Mouse (Mus musculus) inflammation-experienced regulatory T-cells, adult 6 months (primary cell): ENCODE data around the gene Marc2. TPM values are rescaled to one million over a fixed set of nuclear protein-coding genes. Genes with fewer than 3 reads are reported as not detected.

Experiments used
- ATAC-seq: one replicate; pipeline ENCODE4 v1.8.0; 2017
- polyA plus RNA-seq, 3 experiments: library from polyadenylated mRNA; unstranded; fragments of 100-300 nt; shearing (Covaris generic); gene quantifications; one replicate each; pipeline ENCODE4 v1.2.1; 2017

Marc2 gene
- polyA plus RNA-seq, result 10 to 100 TPM; 22.0 to 38.0 (median 29.2) TPM

DNA sequence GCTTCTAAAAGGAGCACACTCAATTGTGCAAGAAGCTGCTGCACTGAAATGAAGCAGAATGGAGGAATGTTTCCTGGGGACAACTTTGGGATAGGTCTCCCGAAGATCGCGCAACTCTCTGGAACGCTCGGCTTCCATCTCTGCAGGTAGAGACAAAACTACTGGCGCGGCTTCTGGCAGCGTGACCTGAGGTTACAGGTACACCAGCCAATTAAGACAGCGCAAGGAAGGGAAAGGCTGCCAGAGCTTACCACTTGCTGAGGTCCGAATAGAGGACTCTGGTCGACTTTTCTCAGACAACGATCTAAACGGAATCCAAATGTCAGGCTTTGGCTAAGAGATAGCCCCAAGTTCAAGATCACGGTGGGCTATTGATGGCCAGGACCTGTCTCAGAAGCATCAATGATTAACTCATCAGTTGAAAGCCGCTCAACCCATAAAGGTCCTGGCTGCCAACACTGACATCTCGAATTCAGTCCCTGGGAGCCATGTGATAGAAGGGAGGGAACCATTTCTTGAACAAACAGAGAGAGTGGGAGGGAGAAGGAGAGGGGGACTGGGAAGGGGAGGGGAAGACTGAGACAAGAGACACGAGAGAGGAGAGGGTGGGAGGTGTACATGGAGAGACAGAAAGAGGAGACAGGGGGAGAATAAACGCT, at the start of gene Marc2:
Marc2 (minus strand) TSS at position 360 of the 659 bp plus-strand sequence.
- ATAC-seq, result no peak

DNA sequence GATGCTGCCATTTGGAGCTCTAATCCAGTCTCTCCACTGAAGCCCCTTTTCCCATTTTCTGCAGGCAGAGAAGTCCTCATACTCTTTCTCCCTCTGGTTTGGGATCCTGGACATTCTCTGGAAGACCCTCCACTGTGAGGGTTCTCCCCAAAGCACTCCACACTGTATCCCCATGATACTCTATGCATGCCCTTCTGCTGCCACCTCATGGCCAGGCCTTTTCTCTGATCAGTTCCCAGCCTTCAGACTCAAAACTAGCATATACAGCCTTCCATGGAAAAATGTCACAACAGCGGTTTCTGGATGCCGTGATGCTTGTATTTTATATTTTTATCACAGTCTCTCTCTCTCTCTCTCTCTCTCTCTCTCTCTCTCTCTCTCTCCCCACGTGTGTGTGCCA, 45.7 kb upstream of the Marc2 start:
- no peak for ATAC-seq

GRCm38 (mm10) chr1:184889454-184889853, 43.2 kb upstream of the Marc2 start:
- ATAC-seq, result no peak

- ATAC-seq, result no peak
Measured at GRCm38 (mm10) chr1:184886160-184886559, 39.9 kb upstream of the Marc2 start.

- ATAC-seq, result no peak
Measured at GRCm38 (mm10) chr1:184882281-184883268, 36.3 kb upstream of the Marc2 start, which contains the start of gene C130074G19Rik. C130074G19Rik (minus strand) TSS chr1:184883218.

GRCm38 (mm10) chr1:184881861-184882260, 35.6 kb upstream of the Marc2 start:
- ATAC-seq, result no peak

GRCm38 (mm10) chr1:184881211-184881610, 35.0 kb upstream of the Marc2 start:
- no peak for ATAC-seq

DNA sequence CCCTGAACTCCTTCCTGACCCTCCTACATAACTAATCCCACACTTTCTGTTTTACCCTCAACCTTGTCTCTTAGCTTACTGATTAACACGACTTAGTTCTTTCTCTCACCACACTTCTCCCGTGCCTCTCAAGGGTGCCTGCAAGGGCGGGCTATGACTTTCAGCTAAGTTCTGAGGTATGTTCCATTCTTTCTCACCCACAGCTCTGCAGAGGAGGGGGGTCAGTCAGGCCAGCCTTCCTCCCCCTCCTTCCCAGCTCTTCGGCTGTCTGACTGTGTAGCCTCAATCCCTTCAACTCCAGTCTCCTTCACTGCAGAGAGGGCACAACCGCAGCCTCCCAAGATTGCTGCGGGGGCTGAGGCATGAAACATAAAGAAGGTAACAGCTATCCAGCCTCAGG, 32.6 kb upstream of the Marc2 start:
- no peak for ATAC-seq

DNA sequence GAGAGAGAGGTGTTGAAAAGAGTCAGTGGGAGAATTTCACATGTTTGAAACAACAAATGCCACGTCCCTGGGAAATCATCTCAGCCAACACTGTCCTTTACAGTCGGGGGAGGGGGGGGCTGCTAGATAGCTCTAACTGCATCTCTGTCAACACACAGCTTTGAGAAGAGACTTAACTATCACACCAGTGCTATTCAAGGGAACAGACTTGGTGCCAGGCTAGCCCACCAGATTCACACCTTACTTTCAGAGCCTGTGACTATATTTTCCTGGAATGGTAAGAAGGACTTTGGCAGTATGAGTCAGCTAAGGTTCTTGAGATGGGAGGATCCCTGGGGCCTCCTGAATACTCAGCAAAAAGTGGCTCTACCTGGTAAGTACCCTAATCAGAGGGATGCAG, 31.1 kb upstream of the Marc2 start:
- no peak for ATAC-seq

GRCm38 (mm10) chr1:184873910-184874309, 27.7 kb upstream of the Marc2 start:
- ATAC-seq, result no peak

- no peak for ATAC-seq
Measured at GRCm38 (mm10) chr1:184872069-184872819, 26.0 kb upstream of the Marc2 start.

DNA sequence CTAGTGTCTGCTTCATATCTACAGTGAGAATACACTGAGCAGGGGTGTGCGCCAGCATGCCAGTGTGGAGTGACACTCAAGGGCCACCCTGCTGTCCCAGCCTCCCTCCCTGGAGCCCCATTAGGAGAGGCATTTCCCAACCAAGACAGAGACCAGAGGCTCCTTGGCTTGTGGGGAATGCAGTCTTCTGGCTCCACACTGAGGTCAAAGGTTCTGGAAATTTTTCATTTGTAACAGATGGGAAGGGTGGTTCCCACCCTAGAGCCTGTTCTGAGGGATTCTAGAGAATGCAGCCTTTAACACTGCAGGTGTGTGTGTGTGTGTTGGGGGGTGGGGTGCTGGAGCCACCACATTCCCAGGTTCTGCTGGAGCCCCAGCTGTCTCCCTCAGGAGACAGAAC, 25.3 kb upstream of the Marc2 start:
- ATAC-seq, result no peak

GRCm38 (mm10) chr1:184870646-184871385, 24.6 kb upstream of the Marc2 start:
- ATAC-seq, result no peak

GRCm38 (mm10) chr1:184869939-184870565, 23.8 kb upstream of the Marc2 start:
- no peak for ATAC-seq

DNA sequence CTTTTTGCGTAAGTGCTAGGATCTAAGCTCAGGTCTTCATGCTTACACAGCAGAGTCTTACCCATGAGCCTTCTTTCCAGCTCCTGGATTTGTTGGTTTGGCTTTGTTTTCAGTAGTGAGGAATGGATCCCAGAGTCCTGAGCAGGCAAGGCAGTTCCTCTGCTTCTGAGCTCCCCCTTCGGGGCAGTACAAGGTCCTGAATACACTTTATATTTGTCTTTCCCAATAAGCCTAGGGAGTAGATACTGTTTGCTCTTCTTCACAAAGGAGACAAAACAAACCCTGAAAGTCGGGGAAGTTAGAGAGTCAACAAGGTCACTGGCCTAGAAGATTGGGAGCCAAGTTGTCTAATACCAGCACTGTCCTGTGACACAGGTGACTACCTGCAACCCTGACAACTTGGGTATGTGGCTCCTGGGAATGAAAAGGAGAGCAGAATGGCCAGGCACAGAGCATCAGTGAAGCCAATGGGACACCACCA, 21.4 kb upstream of the Marc2 start:
- ATAC-seq, result no peak

DNA sequence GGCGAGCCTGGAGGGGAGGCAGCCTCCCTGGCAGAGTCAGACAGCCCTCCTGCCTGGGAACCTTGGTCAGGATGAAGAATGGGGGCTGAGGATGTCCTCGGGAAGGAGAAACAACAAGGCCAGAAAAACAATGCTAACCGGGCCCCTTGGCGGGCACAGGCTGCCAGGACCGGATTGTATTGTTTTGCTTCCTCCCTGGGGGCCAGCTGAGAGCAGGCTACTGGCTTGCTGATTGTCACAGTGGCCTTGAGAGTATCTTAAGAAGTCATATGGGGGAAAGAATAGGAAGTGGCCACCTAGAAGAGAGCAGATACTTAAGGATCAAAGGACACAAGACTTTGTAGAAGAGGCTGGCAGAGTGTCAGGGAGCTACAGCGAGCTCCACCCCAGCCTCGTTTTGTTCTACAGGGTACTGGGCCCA, 18.1 kb upstream of the Marc2 start:
- no peak for ATAC-seq

DNA sequence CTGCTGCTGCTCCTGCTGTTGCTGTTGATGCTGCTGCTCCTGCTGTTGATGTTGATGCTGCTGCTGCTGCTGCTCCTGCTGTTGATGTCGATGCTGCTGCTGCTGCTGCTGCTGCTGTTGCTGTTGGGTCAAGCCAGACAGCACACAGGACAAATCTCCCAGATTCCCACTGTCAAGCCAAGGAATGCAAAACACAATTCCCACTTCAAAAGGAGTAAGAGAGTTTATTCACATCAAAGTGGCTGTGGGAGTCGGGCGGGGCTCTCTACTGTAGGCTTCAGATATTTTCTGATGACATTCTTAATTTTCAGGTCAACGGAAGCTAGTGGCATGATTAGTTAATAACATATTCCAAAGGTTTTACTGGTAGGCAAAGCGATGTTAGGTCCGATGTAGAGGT, 16.4 kb upstream of the Marc2 start:
- ATAC-seq, result no peak

DNA sequence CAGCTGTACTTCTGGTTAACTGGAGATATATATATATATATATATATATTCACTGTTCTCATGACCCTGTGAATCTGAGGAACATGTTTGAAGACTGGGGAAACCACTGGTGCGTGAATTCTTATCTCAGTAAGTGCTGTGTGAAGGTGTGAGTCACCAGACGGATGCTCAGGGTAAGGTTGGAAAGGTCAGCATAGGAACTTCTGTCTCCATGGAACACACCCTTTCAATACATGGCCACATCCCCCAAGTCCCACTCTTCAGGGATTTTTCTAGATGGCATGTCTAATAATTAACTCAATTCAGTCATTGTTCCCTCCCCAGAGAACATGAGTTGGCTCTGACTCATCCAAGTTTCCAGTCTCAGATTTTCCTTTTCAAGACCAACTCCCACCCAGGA, 15.3 kb upstream of the Marc2 start:
- no peak for ATAC-seq

- ATAC-seq, result no peak
Measured at GRCm38 (mm10) chr1:184860276-184860675, 14.0 kb upstream of the Marc2 start.

- no peak for ATAC-seq
Measured at GRCm38 (mm10) chr1:184858253-184858652, 12.0 kb upstream of the Marc2 start.

GRCm38 (mm10) chr1:184857216-184857615, 11.0 kb upstream of the Marc2 start:
- no peak for ATAC-seq

DNA sequence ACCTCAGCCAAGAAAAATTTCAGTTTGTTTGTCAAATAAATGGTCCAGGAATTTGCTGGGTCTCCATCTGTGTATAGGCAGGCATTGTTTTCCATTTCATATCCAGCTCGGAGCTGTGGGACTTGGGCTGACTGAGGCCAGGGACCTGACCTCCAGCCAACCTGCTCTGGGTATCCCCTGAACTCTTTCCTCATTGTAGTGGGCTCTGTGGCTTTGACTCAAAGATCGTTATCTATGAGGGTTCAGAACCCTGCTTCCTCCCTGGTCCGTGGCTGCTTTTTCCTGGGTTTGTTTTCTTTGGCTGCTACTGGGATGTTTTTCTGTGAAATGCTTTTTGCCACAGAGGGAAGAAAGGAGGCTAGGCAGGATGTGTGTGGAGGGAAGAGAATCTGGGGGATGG, 7.7 kb upstream of the Marc2 start:
- ATAC-seq, result no peak
